Mouse (Mus musculus): ENCODE measurements around the gene Car14. TPM values are rescaled to one million over a fixed set of nuclear protein-coding genes. Genes with fewer than 3 reads are reported as not detected.
"Not testable (repeated sequence)": the region's sequence is repeated elsewhere in the genome, so short reads cannot be mapped to it uniquely, and the experiment has no call there.

Car14 gene
- polyA plus RNA-seq, 1 experiment = not detected

DNA sequence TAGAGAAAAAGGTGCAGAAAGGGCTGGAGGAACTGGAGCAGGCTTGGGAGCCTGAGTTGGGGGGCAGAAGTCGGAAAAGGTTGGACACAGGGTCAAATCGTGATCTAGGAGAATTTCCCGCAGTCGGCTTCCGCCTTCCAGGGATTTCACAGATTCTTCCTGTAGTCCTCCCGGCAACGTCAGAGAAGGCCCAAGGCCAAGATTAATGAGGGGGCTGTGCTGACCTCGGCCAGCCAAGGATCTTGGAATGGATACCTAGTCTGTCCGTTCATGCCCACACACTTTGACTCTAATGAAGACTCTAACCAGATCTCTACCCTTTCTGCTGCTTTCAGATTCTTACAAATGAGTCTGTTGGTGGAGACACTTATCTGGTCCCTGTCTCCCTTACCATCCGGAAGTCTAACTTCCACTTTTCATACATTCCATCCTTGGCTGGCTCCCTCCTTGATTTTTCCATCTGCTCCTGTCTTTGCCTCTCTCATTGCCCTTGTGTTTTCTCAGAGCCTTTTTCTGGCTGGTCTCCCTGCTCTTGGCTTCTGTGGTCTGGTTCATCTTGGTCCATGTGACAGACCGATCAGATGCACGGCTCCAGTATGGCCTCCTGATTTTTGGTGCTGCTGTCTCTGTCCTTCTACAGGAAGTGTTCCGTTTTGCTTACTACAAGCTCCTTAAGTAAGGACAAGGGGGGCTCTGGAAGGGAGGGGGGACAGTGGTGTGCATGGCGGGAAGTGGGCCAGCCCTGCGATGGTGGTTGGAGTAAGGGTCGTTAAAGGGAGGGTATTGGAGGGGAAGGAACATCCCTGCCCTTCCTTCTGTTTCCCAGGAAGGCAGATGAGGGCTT lies 10.0 kb downstream of the Car14 start:
- Histone ChIP-seq H3K27me3 (replicated peaks) (peaks cover 4% of the 10 kb centered on the region), H3K4me1 (peaks cover 53% of the 10 kb centered on the region), H3K4me3 (replicated peaks) (peak overlapping the region; percentile 94), H3K9me3 (no peaks in the 10 kb centered on the region), H3K36me3 (replicated peaks; ENCODE audit: low read length) (peaks cover 15% of the 10 kb centered on the region)
- TF ChIP-seq FLI1 (IDR thresholded peaks at IDR 0.05; ENCODE audit: low read length) (no peak), GATA1 (IDR thresholded peaks at IDR 0.05; ENCODE audit: borderline replicate concordance, low read length) (no peak)

DNA sequence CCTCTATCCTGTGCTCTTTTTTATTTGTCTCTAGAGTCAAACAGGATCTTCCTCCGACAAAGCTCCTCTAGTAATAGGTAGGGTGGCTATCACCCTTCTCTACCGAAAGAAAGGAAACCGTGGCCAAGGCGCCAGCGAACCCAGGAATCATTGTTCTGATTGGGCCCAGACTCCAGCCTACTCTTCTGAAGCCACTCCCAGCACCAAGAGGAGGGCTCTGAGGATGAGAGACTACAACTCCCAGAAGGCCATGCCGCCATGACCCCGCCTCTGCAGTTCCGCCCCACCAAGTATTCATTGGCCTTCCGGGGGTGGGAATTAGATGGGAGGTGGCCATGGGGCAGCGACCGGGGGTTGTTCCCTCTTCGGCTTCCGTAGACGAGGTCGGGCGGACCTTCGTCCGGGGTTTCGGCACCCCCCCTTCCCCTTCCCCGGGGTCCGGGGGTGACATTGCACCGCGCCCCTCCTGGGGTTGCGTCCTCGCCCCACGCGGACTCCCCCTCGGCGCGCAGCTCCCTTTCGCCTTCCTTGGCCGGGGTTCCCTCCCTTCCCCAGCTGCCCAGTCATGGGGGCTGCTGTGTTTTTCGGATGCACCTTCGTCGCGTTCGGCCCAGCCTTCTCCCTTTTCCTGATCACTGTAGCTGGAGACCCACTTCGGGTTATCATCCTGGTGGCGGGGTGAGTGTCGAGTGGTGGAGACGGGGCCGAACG lies 10.7 kb downstream of the Car14 start, which contains the start of gene Aph1a:
Gene Aph1a, plus strand, starts transcription at position 364 of the 711 bp plus-strand sequence.
- Histone ChIP-seq H3K4me1 (peaks cover 53% of the 10 kb centered on the region), H3K36me3 (replicated peaks; ENCODE audit: low read length) (peaks cover 15% of the 10 kb centered on the region)
- H3K9me3 ChIP-seq = not testable (repeated sequence)

DNA sequence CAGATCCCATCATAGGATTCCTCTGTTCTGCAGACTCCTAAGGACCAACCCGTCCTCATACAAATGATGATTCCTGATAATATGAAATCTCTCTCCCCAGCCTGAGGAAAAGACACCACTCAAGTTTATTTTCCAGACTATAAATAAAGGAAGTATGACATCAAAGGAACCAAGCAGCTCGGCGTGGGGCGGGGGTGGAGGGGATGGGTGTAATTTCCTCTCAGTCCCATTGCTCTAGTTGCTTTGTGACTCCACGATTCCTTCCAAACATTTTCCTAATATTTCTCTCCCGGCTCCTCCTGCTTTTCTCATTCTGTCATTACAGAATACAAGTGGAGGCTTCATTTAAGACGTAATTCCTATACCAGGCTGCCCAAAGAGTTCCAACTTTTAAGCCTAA lies 11.4 kb downstream of the Car14 start:
- no peaks in the 10 kb centered on the region for H3K27me3 ChIP-seq (replicated peaks)
- TF ChIP-seq FLI1 (IDR thresholded peaks at IDR 0.05; ENCODE audit: low read length) (no peak), GATA1 (IDR thresholded peaks at IDR 0.05; ENCODE audit: borderline replicate concordance, low read length) (no peak)
- peaks cover 53% of the 10 kb centered on the region for H3K4me1 ChIP-seq
- no peaks in the 10 kb centered on the region for H3K9me3 ChIP-seq
- H3K4me3 ChIP-seq (replicated peaks) = peak overlapping the region; percentile 91
- peaks cover 15% of the 10 kb centered on the region for H3K36me3 ChIP-seq (replicated peaks; ENCODE audit: low read length)

More for the DNA sequence above, 10.7 kb downstream of the Car14 start, which contains the start of gene Aph1a:
- H3K27me3 ChIP-seq (replicated peaks) = not testable (repeated sequence)
- H3K4me3 ChIP-seq (replicated peaks) = peak within 1 kb of the TSS; percentile 94

DNA sequence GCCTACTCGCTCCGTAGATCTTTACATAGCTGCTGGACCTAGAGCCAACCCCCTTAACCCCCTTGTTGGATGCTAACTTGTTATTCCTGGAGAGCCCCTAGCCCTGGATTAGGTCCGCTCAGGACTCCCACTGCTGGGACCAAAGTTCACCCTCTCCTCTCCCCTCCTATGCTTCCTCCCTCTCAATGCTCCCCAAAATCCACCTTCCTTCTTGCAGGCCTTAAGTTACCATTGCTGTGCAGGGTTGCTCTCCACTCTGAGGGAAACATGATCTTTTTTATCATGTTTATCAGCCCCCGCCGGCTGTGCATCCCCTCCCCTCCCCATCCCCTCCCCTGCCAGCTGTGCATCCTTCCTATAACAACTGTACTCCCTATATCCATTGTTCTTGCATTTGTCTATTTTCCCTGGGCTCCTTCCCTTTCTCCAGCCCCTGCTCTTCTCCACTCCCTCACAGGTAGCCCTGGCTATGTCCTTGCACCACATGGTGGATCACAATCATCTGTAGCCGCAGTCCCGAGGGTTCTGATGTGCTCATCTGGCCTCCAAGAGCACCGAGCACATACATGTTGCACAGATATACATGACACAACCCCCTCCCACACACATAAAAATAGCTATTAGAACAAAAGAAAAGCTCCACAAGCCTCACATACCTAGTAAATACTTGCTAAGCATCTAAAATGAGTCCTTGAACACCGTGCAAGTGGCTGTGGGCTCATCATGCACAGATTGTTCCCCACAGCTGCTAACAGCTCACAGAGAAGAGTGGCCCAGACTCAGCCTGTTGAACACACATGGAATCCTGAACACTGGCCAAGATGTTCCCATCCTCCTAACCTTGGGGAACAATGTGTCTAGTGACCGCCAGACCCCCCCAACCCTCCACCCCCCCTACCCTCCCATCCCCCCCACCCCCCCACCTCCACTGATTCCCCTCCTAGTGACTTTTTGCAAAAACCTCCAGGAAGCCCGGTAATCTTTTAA lies 12.1 kb downstream of the Car14 start:
- peaks cover 55% of the 10 kb centered on the region for H3K4me1 ChIP-seq
- TF ChIP-seq GATA1 (IDR thresholded peaks at IDR 0.05; ENCODE audit: borderline replicate concordance, low read length) (no peak), FLI1 (IDR thresholded peaks at IDR 0.05; ENCODE audit: low read length) (no peak)
- H3K36me3 ChIP-seq (replicated peaks; ENCODE audit: low read length) = peaks cover 9% of the 10 kb centered on the region
- H3K27me3 ChIP-seq (replicated peaks) = peaks cover 3% of the 10 kb centered on the region
- H3K9me3 ChIP-seq = no peaks in the 10 kb centered on the region
- H3K4me3 ChIP-seq (replicated peaks) = peak overlapping the region; percentile 90

DNA sequence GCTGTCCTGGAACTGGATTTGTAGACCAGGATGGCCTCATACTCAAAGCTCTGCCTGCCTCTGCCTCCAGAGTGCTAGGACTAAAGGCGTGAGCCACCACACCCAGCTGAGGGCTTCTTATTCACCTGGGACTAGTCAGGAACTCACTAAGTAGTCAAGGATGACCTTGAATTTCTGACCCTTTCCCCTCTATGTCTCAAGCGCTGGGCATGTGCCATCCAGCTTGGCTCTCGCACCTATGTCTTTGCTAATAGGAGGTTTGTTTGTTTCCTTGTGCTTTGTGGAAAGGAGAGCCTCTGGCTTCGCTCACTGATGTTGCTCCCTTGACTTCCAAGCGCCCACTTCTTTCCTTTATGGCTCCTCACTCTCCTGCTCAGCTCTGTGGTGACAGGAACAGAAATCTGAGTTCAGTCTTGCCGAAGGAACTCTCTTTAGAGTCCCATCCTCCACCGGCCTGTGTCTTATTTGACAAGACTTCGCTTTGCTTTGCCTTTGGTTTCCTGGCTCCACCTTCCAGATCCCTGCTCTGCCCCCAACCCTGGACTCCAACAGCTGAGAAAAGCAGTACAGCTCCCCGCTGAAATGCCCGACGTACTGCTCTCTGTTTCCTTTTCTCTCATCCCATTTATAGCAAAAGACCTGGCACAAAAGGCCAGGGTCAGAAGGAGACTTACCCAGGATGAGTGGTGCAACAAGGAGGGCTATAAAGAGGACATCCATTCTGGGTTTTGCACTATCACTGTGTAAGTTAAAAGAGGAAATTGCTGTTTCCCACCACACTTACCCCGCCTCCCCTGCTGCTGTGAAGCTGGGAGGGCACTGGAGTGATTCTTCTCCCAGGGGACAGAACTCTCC lies 13.1 kb downstream of the Car14 start, which contains the start of gene BC028528:
Gene BC028528, minus strand, starts transcription at position 795 of the 855 bp plus-strand sequence.
- TF ChIP-seq GATA1 (IDR thresholded peaks at IDR 0.05; ENCODE audit: borderline replicate concordance, low read length) = no peak
- no peak for TF ChIP-seq FLI1 (IDR thresholded peaks at IDR 0.05; ENCODE audit: low read length)

DNA sequence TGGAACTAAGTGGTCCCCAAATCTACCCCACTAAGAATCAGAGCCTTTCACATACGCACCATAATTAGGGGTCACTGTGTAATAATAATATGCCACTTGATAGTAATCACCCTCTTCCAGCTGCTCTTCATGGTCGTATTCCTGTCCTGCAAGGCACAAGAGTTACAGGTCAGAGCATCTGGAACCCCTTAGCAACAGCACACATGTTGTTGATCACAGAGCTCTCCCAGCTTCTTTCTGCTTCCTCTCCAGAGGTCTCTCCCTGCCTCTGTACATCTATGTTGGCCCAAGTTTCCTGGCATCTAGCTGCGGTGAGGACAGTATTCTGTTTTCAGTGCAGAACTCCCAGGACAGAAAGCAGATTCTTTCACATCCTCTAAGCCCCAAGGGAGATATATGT lies 14.8 kb downstream of the Car14 start:
- Histone ChIP-seq H3K36me3 (replicated peaks; ENCODE audit: low read length) (peaks cover 4% of the 10 kb centered on the region), H3K9me3 (no peaks in the 10 kb centered on the region), H3K27me3 (replicated peaks) (peaks cover 4% of the 10 kb centered on the region), H3K4me3 (replicated peaks) (no peak overlapping the region), H3K4me1 (peaks cover 43% of the 10 kb centered on the region)
- TF ChIP-seq FLI1 (IDR thresholded peaks at IDR 0.05; ENCODE audit: low read length) (no peak), GATA1 (IDR thresholded peaks at IDR 0.05; ENCODE audit: borderline replicate concordance, low read length) (no peak)

More for the DNA sequence above, 13.1 kb downstream of the Car14 start, which contains the start of gene BC028528:
- H3K4me1 ChIP-seq = peaks cover 55% of the 10 kb centered on the region
- H3K9me3 ChIP-seq = no peaks in the 10 kb centered on the region
- peak within 1 kb of the TSS; percentile 90 for H3K4me3 ChIP-seq (replicated peaks)
- H3K27me3 ChIP-seq (replicated peaks) = peaks cover 3% of the 10 kb centered on the region
- peaks cover 12% of the 10 kb centered on the region for H3K36me3 ChIP-seq (replicated peaks; ENCODE audit: low read length)

DNA sequence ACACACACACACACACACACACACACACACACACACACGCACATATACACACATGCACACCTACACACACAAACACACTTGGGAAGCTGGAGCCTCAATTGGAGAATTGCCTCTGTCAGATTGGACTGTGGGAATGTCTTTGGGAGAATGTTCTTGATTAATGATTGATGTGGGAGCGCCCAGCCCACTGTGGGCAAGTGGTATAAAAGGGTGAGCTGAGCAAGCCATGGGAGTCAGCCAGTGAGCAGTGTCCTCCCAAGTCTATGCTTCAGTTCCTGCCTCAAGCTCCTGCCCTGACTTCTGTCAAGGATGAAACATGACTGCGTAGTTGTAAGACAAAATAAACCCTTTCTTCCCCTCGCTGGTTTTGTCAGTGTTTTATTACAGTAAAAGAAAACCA lies 16.9 kb downstream of the Car14 start:
- Histone ChIP-seq H3K36me3 (replicated peaks; ENCODE audit: low read length) (peaks cover 7% of the 10 kb centered on the region), H3K4me1 (peaks cover 40% of the 10 kb centered on the region), H3K4me3 (replicated peaks) (no peak overlapping the region), H3K9me3 (no peaks in the 10 kb centered on the region), H3K27me3 (replicated peaks) (peaks cover 4% of the 10 kb centered on the region)
- TF ChIP-seq GATA1 (IDR thresholded peaks at IDR 0.05; ENCODE audit: borderline replicate concordance, low read length) (no peak), FLI1 (IDR thresholded peaks at IDR 0.05; ENCODE audit: low read length) (no peak)

DNA sequence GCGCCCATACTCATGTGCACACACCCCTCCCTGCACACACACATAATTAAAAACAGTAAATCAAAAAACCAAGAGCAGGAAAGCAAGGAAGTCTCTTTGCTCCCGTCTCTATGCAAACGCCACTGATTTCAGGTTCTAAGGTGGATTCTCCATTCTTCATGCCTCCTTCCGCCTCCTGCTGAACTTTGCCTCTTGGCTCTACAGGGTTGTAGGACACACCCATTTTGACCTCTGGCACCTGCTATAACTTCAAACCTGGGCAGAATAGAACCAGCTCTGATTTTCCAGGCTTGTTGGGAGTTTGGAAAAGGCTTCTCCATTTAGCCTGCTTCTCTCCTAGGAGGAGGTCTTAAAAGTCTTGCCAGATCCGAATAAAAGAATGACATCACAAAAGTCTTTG lies 20.1 kb downstream of the Car14 start:
- TF ChIP-seq GATA1 (IDR thresholded peaks at IDR 0.05; ENCODE audit: borderline replicate concordance, low read length) (no peak), FLI1 (IDR thresholded peaks at IDR 0.05; ENCODE audit: low read length) (no peak)
- H3K9me3 ChIP-seq = no peaks in the 10 kb centered on the region
- peaks cover 17% of the 10 kb centered on the region for H3K36me3 ChIP-seq (replicated peaks; ENCODE audit: low read length)
- no peak overlapping the region for H3K4me3 ChIP-seq (replicated peaks)
- peaks cover 35% of the 10 kb centered on the region for H3K4me1 ChIP-seq
- peaks cover 4% of the 10 kb centered on the region for H3K27me3 ChIP-seq (replicated peaks)

Measured in megakaryocyte, embryonic 14.5 days (primary cell).